Mouse (Mus musculus): ENCODE measurements around the gene Hipk4. TPM values are rescaled to one million over a fixed set of nuclear protein-coding genes. Genes with fewer than 3 reads are reported as not detected.

The Hipk4 gene
- polyA plus RNA-seq, 1 experiment, result not detected

GRCm38 (mm10) chr7:27541431-27541830 lies 18.4 kb downstream of the Hipk4 start:
- Histone ChIP-seq H3K4me3 (ENCODE audit: insufficient read depth, low read depth, low read length) (peak overlapping the region; percentile 70), H3K4me1 (ENCODE audit: control insufficient read depth, insufficient read depth, low read length) (peaks cover 18% of the 10 kb centered on the region), H3K27ac (ENCODE audit: insufficient read depth, low read depth, low read length) (peak overlapping the region; percentile 68)
- TF ChIP-seq POLR2A (IDR thresholded peaks at IDR 0.05; ENCODE audit: insufficient read depth, low read depth, low read length) (no peak), CTCF (IDR thresholded peaks at IDR 0.05; ENCODE audit: insufficient read depth, low read depth, low read length) (no peak)
- 27% methylated on average over 16 of the region's 16 CpGs for WGBS

- Histone ChIP-seq H3K4me1 (ENCODE audit: control insufficient read depth, insufficient read depth, low read length) (peaks cover 18% of the 10 kb centered on the region), H3K27ac (ENCODE audit: insufficient read depth, low read depth, low read length) (peak overlapping the region; percentile 68), H3K4me3 (ENCODE audit: insufficient read depth, low read depth, low read length) (peak overlapping the region; percentile 70)
- 24% methylated on average over 5 of the region's 5 CpGs for WGBS
- TF ChIP-seq POLR2A (IDR thresholded peaks at IDR 0.05; ENCODE audit: insufficient read depth, low read depth, low read length) (no peak), CTCF (IDR thresholded peaks at IDR 0.05; ENCODE audit: insufficient read depth, low read depth, low read length) (no peak)
These were observed 18.9 kb downstream of the Hipk4 start for GRCm38 (mm10) chr7:27541922-27542321.

GRCm38 (mm10) chr7:27542392-27543033 lies 19.4 kb downstream of the Hipk4 start:
- TF ChIP-seq POLR2A (IDR thresholded peaks at IDR 0.05; ENCODE audit: insufficient read depth, low read depth, low read length) (peak; percentile 69; the same call in 1 of the 2 replicates), CTCF (IDR thresholded peaks at IDR 0.05; ENCODE audit: insufficient read depth, low read depth, low read length) (no peak)
- Histone ChIP-seq H3K4me1 (ENCODE audit: control insufficient read depth, insufficient read depth, low read length) (peaks cover 18% of the 10 kb centered on the region), H3K27ac (ENCODE audit: insufficient read depth, low read depth, low read length) (peak overlapping the region; percentile 23), H3K4me3 (ENCODE audit: insufficient read depth, low read depth, low read length) (peak overlapping the region; percentile 70)
- 1% methylated on average over 30 of the region's 30 CpGs for WGBS

- H3K4me1 ChIP-seq (ENCODE audit: control insufficient read depth, insufficient read depth, low read length), result peaks cover 18% of the 10 kb centered on the region
- TF ChIP-seq CTCF (IDR thresholded peaks at IDR 0.05; ENCODE audit: insufficient read depth, low read depth, low read length), result no peak
- TF ChIP-seq POLR2A (IDR thresholded peaks at IDR 0.05; ENCODE audit: insufficient read depth, low read depth, low read length), result no peak
- H3K27ac ChIP-seq (ENCODE audit: insufficient read depth, low read depth, low read length), result peak overlapping the region; percentile 23
- H3K4me3 ChIP-seq (ENCODE audit: insufficient read depth, low read depth, low read length), result peak overlapping the region; percentile 70; the same call in 1 of the 2 replicates
- 14% methylated on average over 6 of the region's 6 CpGs for WGBS
These were observed 20.0 kb downstream of the Hipk4 start for GRCm38 (mm10) chr7:27543065-27543464.

- Histone ChIP-seq H3K4me3 (ENCODE audit: insufficient read depth, low read depth, low read length) (no peak overlapping the region), H3K27ac (ENCODE audit: insufficient read depth, low read depth, low read length) (no peak overlapping the region), H3K4me1 (ENCODE audit: control insufficient read depth, insufficient read depth, low read length) (peaks cover 18% of the 10 kb centered on the region)
- TF ChIP-seq POLR2A (IDR thresholded peaks at IDR 0.05; ENCODE audit: insufficient read depth, low read depth, low read length), result no peak
- no peak for TF ChIP-seq CTCF (IDR thresholded peaks at IDR 0.05; ENCODE audit: insufficient read depth, low read depth, low read length)
- WGBS, result 91% methylated on average over 4 of the region's 4 CpGs
These were observed 20.8 kb downstream of the Hipk4 start for GRCm38 (mm10) chr7:27543851-27544250.

GRCm38 (mm10) chr7:27544675-27545370 lies 21.8 kb downstream of the Hipk4 start:
- Histone ChIP-seq H3K4me1 (ENCODE audit: control insufficient read depth, insufficient read depth, low read length) (peaks cover 18% of the 10 kb centered on the region), H3K27ac (ENCODE audit: insufficient read depth, low read depth, low read length) (no peak overlapping the region), H3K4me3 (ENCODE audit: insufficient read depth, low read depth, low read length) (no peak overlapping the region)
- 88% methylated on average over 12 of the region's 12 CpGs for WGBS
- TF ChIP-seq POLR2A (IDR thresholded peaks at IDR 0.05; ENCODE audit: insufficient read depth, low read depth, low read length) (no peak), CTCF (IDR thresholded peaks at IDR 0.05; ENCODE audit: insufficient read depth, low read depth, low read length) (no peak)

- H3K4me1 ChIP-seq (ENCODE audit: control insufficient read depth, insufficient read depth, low read length), result peaks cover 3% of the 10 kb centered on the region; the same call in 1 of the 2 replicates
- 81% methylated on average over 6 of the region's 6 CpGs for WGBS
- no peak overlapping the region for H3K27ac ChIP-seq (ENCODE audit: insufficient read depth, low read depth, low read length)
- TF ChIP-seq POLR2A (IDR thresholded peaks at IDR 0.05; ENCODE audit: insufficient read depth, low read depth, low read length) (no peak), CTCF (IDR thresholded peaks at IDR 0.05; ENCODE audit: insufficient read depth, low read depth, low read length) (no peak)
- H3K4me3 ChIP-seq (ENCODE audit: insufficient read depth, low read depth, low read length), result no peak overlapping the region
These were observed 26.5 kb downstream of the Hipk4 start for GRCm38 (mm10) chr7:27549597-27549996.

- no peak overlapping the region for H3K4me3 ChIP-seq (ENCODE audit: insufficient read depth, low read depth, low read length)
- no peak for TF ChIP-seq CTCF (IDR thresholded peaks at IDR 0.05; ENCODE audit: insufficient read depth, low read depth, low read length)
- TF ChIP-seq POLR2A (IDR thresholded peaks at IDR 0.05; ENCODE audit: insufficient read depth, low read depth, low read length), result no peak
- 43% methylated on average over 5 of the region's 5 CpGs for WGBS
- no peak overlapping the region for H3K27ac ChIP-seq (ENCODE audit: insufficient read depth, low read depth, low read length)
- peaks cover 6% of the 10 kb centered on the region; the same call in 1 of the 2 replicates for H3K4me1 ChIP-seq (ENCODE audit: control insufficient read depth, insufficient read depth, low read length)
These were observed 29.0 kb downstream of the Hipk4 start for GRCm38 (mm10) chr7:27552070-27552469.

GRCm38 (mm10) chr7:27552931-27553513 lies 30.0 kb downstream of the Hipk4 start, which contains the start of the genes Pld3 and 2310022A10Rik:
TSS of gene Pld3 (minus strand) at chr7:27553218.
TSS of gene 2310022A10Rik (plus strand) at chr7:27553233.
- no peak for TF ChIP-seq CTCF (IDR thresholded peaks at IDR 0.05; ENCODE audit: insufficient read depth, low read depth, low read length)
- TF ChIP-seq POLR2A (IDR thresholded peaks at IDR 0.05; ENCODE audit: insufficient read depth, low read depth, low read length), result peak; percentile 54; the same call in 1 of the 2 replicates
- WGBS, result under 1% methylated on average over 41 of the region's 41 CpGs
- peak within 1 kb of the TSS; percentile 66 for H3K4me3 ChIP-seq (ENCODE audit: insufficient read depth, low read depth, low read length)
- H3K4me1 ChIP-seq (ENCODE audit: control insufficient read depth, insufficient read depth, low read length), result peaks cover 6% of the 10 kb centered on the region; the same call in 1 of the 2 replicates
- H3K27ac ChIP-seq (ENCODE audit: insufficient read depth, low read depth, low read length), result peak within 1 kb of the TSS; percentile 53; the same call in 1 of the 2 replicates

Data from olfactory bulb, adult 2 months (tissue).